Mouse (Mus musculus) olfactory bulb, adult 2 months (tissue): Measurements from ENCODE around the gene Col4a1.

Experiments used
- CTCF ChIP-seq: fragments of 200-500 bp; IDR thresholded peaks from 2 replicates; pipeline ENCODE4 v1.5.1; 2012; ENCODE audit warnings: low read depth, mild to moderate bottlenecking, low read length, moderate library complexity; ENCODE audit not compliant: insufficient read depth
- POLR2A ChIP-seq: fragments of 200-500 bp; IDR thresholded peaks from 2 replicates; pipeline ENCODE4 v1.6.1; 2012; ENCODE audit warnings: mild to moderate bottlenecking, low read depth, low read length, moderate library complexity; ENCODE audit not compliant: insufficient read depth

DNA sequence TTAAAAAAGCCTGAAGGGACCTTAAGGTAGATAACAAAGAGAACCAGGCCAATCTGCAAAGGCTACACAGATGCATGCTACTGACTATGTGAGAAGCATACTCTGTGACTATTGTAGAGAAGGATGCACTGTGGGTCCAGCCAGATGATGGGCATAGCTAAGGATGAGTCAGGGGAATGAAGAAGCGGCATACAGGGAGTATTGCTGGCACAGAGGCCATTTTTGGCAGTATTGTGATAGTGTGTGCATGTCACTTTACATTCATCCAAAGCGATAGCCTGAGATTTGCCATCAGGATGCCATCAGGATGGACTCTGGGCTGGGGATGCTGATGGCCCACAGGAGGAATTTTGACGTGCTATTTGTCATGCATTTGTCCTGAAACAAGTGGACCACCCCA lies 25.5 kb downstream of the Col4a1 start:
- TF ChIP-seq POLR2A: no peak
- no peak for TF ChIP-seq CTCF
